Mouse (Mus musculus) erythroblast, embryonic 14.5 days (primary cell): ENCODE results near the gene Frem3. TPM values are rescaled to one million over a fixed set of nuclear protein-coding genes. Genes with fewer than 3 reads are reported as not detected.
A peak's percentile ranks its signal among the peaks of the same experiment; 100 is the strongest.
"Not testable (repeated sequence)": the region's sequence is repeated elsewhere in the genome, so short reads cannot be mapped to it uniquely, and the experiment has no call there.

Experiments used
- H3K27me3 ChIP-seq: 2 replicates; pipeline ENCODE4 v1.6.1; 2012; ENCODE audit warnings: inconsistent platforms; ENCODE audit not compliant: control insufficient read depth
- H3K36me3 ChIP-seq: 2 replicates; pipeline ENCODE4 v1.6.1; 2012; ENCODE audit warnings: mild to moderate bottlenecking, inconsistent platforms; ENCODE audit not compliant: control insufficient read depth
- H3K4me1 ChIP-seq: 2 replicates; pipeline ENCODE4 v1.6.1; 2012; ENCODE audit warnings: inconsistent platforms; ENCODE audit not compliant: control insufficient read depth
- H3K4me3 ChIP-seq: replicated peaks from 2 replicates; pipeline ENCODE3; 2012; ENCODE audit warnings: moderate library complexity, mild to moderate bottlenecking, inconsistent platforms
- H3K9me3 ChIP-seq: 2 replicates; pipeline ENCODE4 v1.6.1; 2012; ENCODE audit warnings: low read length, inconsistent platforms, mixed read lengths; ENCODE audit not compliant: control insufficient read depth
- GATA1 ChIP-seq: IDR thresholded peaks from 2 replicates; pipeline ENCODE4 v1.6.1; 2012; ENCODE audit warnings: low read length, inconsistent platforms, mixed read lengths
- TAL1 ChIP-seq: IDR thresholded peaks from 3 replicates; pipeline ENCODE4 v1.6.1; 2012; ENCODE audit warnings: low read length, inconsistent platforms, mixed read lengths
- polyA plus RNA-seq: library from polyadenylated mRNA; stranded (reverse); fragments of >175 nt; gene quantifications from 2 replicates; pipeline ENCODE4 v1.2.3, GENCODE M21; 2012

Frem3 gene
- polyA plus RNA-seq, 1 experiment, result not detected

- no peaks in the 10 kb centered on the region for H3K27me3 ChIP-seq
- H3K4me3 ChIP-seq, result peak overlapping the region; percentile 13
- no peaks in the 10 kb centered on the region for H3K9me3 ChIP-seq
- no peaks in the 10 kb centered on the region for H3K36me3 ChIP-seq
- H3K4me1 ChIP-seq, result peaks cover 57% of the 10 kb centered on the region
- TF ChIP-seq GATA1 (peak; percentile 24; the same call in 1 of the 2 replicates), TAL1 (peak; percentile 40; the same call in 2 of the 3 replicates)
Observed at GRCm38 (mm10) chr8:80682594-80682993, 71.7 kb downstream of the Frem3 start.

DNA sequence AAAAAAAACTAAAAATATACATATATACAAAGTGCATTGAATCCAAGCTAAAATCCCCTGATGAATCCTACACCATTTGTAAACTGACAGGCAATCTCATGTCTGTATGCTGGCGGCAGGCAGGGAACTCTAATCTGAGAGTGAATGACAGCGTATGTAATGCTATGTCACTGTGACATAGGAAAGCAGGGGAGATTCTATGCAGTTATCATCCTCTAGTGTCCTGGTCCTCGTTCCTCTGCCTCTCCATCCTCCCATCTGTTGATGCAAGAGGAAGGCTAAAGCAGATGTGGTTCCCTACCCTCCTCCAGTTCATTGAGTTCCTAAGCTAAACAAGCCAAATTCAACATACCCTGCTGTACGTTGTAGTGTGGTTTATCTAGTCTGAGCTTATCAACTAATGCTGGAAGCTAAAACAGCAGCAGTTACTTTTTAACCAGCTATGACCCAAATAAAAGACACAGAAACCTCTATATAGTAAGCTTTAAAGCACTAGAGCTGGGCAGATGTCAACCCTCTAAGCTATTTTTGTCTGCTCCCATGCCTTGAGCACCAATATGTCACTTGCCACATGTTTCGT lies 73.0 kb downstream of the Frem3 start:
- no peaks in the 10 kb centered on the region for H3K9me3 ChIP-seq
- no peaks in the 10 kb centered on the region for H3K36me3 ChIP-seq
- H3K4me1 ChIP-seq, result peaks cover 70% of the 10 kb centered on the region
- no peak overlapping the region for H3K4me3 ChIP-seq
- peak; percentile 36; the same call in 1 of the 2 replicates for TF ChIP-seq GATA1
- TF ChIP-seq TAL1, result no peak
- no peaks in the 10 kb centered on the region for H3K27me3 ChIP-seq

DNA sequence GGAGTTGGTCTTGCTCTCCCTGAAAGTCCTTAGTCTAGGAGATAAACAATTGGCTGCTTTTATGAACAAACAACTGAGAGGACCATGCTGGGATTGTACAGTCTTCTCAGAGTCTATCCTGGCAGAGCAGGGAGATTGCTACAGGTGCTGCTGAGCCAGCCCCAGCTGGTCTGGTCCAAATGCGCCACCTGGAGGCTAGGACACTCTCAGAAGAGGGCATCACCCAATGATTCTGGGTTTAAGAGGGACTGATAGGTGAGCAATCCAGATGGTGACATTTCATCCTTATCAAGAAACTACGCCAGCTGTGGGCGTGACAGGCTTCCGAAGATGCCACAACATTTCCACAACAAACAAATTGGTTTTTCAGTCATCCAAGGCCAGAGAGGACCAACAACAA lies 77.3 kb downstream of the Frem3 start:
- Histone ChIP-seq H3K4me3 (no peak overlapping the region), H3K27me3 (no peaks in the 10 kb centered on the region), H3K9me3 (no peaks in the 10 kb centered on the region), H3K4me1 (peaks cover 57% of the 10 kb centered on the region), H3K36me3 (no peaks in the 10 kb centered on the region)
- TF ChIP-seq TAL1, result peak; percentile 30; the same call in 1 of the 3 replicates
- no peak for TF ChIP-seq GATA1

DNA sequence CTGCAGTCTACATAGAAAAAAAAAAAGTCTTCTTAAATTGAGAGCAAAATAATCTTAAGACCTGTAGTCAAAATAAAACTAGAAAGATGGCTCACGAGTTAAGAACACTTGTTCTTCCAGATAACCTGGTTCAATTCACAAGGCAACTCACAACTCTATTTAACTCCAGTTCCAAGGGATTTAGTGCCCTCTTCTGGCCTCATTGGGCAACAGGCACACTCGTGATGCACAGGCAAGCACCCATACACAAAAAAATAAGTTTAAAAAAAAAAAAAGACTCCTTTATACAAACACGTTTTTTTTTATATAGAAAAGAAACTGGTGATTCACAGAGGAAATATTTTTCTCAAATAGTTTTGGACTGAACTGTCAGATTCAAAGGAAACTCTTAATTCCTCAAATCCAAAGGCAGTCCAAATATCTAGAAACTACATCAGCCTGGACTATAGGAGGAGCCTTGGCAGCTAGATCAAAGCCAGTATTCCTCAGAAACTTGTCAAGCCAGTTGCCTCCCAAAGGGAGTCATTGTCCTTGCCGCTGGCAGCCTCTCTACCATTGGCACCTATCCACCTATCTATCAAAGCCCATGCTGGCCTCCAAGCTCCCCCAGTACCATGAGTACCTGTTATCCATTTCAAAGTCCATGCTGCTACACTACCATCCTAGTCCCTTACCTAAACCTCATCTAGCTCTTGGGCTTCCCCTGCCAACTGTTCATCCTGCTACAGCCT lies 100.0 kb downstream of the Frem3 start:
- Histone ChIP-seq H3K9me3 (no peaks in the 10 kb centered on the region; the same call in 1 of the 2 replicates), H3K27me3 (no peaks in the 10 kb centered on the region), H3K4me3 (no peak overlapping the region), H3K4me1 (peaks cover 2% of the 10 kb centered on the region; the same call in 1 of the 2 replicates), H3K36me3 (peaks cover 98% of the 10 kb centered on the region)
- TF ChIP-seq TAL1, result no peak
- TF ChIP-seq GATA1, result no peak

DNA sequence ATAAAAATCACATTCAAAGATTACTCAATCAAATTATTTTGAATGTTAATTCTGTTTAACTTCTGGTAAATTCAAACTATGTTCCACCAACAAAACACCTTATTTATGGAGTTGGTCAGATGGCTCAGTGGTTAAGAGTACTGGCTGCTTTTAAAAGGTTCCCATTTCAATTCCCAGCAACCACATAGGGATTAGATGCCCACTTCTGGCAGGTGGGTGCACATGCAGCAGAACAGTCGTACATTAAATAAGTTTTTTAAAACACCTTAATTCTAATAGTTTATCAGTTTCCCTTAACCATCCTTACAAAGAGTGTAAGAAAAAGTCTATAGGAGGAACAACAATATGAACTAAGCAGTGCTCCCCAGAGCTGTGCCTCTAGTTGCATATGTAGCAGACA lies 103.6 kb downstream of the Frem3 start:
- H3K36me3 ChIP-seq, result peaks cover 96% of the 10 kb centered on the region
- H3K4me1 ChIP-seq, result peaks cover 2% of the 10 kb centered on the region; the same call in 1 of the 2 replicates
- no peaks in the 10 kb centered on the region for H3K27me3 ChIP-seq
- no peak overlapping the region for H3K4me3 ChIP-seq
- TF ChIP-seq GATA1 (no peak), TAL1 (no peak)
- no peaks in the 10 kb centered on the region; the same call in 1 of the 2 replicates for H3K9me3 ChIP-seq

DNA sequence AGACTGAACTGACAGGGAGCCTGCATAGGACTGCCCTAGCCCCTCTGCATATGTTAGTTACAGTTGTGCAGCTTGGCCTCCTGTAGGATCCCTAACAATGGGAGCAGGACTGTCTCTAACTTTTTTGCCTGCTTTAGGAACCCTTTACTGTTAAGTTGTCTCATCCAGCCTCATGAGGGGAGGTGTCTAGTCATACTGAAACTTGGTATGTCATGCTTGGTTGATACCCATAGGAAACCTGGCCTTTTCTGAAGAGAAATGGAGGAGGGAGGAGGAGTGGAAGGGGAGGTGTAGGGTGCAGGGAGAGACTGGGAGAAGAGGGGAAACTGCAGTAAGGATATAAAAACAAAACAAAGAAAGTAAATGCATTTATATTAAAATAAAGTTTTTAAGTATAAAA lies 121.4 kb downstream of the Frem3 start:
- Histone ChIP-seq H3K4me1 (peaks cover 10% of the 10 kb centered on the region), H3K4me3 (no peak overlapping the region), H3K9me3 (no peaks in the 10 kb centered on the region), H3K36me3 (peaks cover 93% of the 10 kb centered on the region), H3K27me3 (no peaks in the 10 kb centered on the region)
- TF ChIP-seq TAL1 (no peak), GATA1 (no peak)

DNA sequence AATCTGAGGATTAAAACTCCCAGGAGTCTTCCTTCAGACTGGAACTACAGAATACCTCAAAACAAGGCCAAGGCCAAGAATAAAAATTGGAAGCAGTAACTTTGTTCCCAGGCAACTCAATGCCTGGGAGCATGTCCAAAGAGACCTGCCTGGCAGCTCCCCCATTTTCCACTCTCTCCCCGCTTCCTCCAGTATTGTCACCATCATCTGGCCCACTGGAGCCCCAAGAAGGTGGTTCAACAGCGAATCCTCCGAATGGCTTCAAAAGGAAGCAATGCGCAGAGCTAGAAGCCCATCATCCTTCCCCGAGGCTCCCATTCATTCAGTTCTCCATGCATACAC lies 127.1 kb downstream of the Frem3 start:
- no peak for TF ChIP-seq TAL1
- TF ChIP-seq GATA1, result no peak
- Histone ChIP-seq H3K27me3 (no peaks in the 10 kb centered on the region), H3K4me3 (peak overlapping the region; percentile 74), H3K4me1 (peaks cover 22% of the 10 kb centered on the region), H3K36me3 (peaks cover 36% of the 10 kb centered on the region), H3K9me3 (peaks cover 2% of the 10 kb centered on the region; the same call in 1 of the 2 replicates)

GRCm38 (mm10) chr8:80738388-80739154 lies 127.7 kb downstream of the Frem3 start:
- Histone ChIP-seq H3K9me3 (peaks cover 2% of the 10 kb centered on the region; the same call in 1 of the 2 replicates), H3K27me3 (no peaks in the 10 kb centered on the region), H3K4me1 (peaks cover 22% of the 10 kb centered on the region), H3K4me3 (peak overlapping the region; percentile 74), H3K36me3 (peaks cover 31% of the 10 kb centered on the region)
- TF ChIP-seq TAL1 (no peak), GATA1 (no peak)

DNA sequence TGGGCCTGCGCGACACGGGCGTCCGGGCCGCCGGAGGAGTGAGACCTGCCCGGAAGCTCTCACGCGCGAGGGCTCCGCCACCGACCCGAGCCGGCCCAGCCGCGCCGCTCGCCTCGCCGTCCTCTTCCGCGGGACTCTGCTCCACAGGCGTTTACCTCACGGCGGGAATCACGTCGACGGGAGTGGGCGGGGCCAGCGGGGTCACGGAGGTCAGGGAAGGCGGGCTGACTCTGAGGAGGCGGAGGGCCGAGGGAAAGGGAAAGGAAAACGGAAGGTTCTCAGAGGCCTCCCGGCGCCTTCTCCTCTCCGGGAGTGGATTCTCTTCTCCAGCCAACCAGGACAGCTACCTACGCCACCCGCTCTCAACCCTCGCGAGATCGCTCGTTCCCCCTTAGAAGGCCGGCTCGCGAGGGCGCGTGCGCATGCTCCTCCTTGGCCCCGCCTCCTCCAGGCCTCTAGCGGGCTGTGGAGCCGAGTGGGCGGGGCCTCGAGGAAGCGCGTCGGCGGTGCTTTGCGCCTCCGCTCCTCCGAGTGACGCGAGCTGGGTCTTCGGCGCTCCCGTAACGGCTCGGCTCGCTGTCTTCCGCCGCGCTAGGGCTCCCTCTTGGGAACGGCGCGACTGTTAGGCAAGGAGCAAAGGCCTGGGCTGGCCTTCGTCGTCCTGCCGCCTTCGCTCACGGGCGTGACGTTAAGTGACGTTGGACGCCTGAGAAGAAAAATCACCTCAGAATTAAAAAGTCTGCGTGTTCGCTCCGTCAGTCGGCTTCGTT lies 128.5 kb downstream of the Frem3 start, which contains the start of gene Smarca5:
Smarca5 (minus strand) TSS at position 343 of the 770 bp plus-strand sequence.
- H3K4me1 ChIP-seq, result peaks cover 22% of the 10 kb centered on the region
- H3K36me3 ChIP-seq, result peaks cover 23% of the 10 kb centered on the region
- not testable (repeated sequence) for H3K27me3 ChIP-seq, H3K9me3 ChIP-seq
- peak within 1 kb of the TSS; percentile 74 for H3K4me3 ChIP-seq
